In genomic region chr6:122699628-122700027, GRCm38 (mm10) we compare ENCODE assay signal across 8 mouse cellular contexts. TPM values are rescaled to one million over a fixed set of nuclear protein-coding genes. Genes with fewer than 3 reads are reported as not detected.
"Had no signal": no experiment of that assay in that cellular context is flagged by ENCODE, and none has a peak within 500 bp of the region (broad histone marks: within the 10 kb centered on the region; RNA-seq: fewer than 3 reads in every experiment).

No protein-coding gene starts in this region.

RNA-seq across cellular contexts. Expression of gene Nanog, which starts 7.7 kb away (rescaled TPM):
- total RNA-seq: layer of hippocampus, adult 18-20 months; layer of hippocampus, postnatal 25 days; left cerebral cortex, adult 18-20 months; monocyte, adult 5-6 weeks; neutrophil, adult 5-6 weeks had no signal
- polyA plus RNA-seq: liver, embryonic 12.5 days; liver, embryonic 15.5 days; midbrain, embryonic 16.5 days had no signal
